8 mouse cellular contexts compared by ENCODE assay signal in genomic region chr4:120716141-120716571, GRCm38 (mm10). TPM values are rescaled to one million over a fixed set of nuclear protein-coding genes. Genes with fewer than 3 reads are reported as not detected.
DNase-seq lines count a peak whose midpoint lies in the region; ATAC-seq lines count a peak whose summit lies in the region.

No protein-coding gene starts in this region.

- H3K4me2 ChIP-seq in heart, embryonic 14.5 days (ENCODE audit: low read length): peak overlapping the region; percentile 69
- H3K4me2 ChIP-seq in kidney, embryonic 16.5 days (replicated peaks; ENCODE audit: low read depth, low read length): peak overlapping the region; percentile 68

- peak; percentile 69 for ATAC-seq in common myeloid progenitor, adult 5-6 weeks (replicated peaks; ENCODE audit: low read depth, poor library complexity, severe bottlenecking)
- peak; percentile 48 for ATAC-seq in heart, embryonic 14.5 days (ENCODE audit: insufficient number of reproducible peaks, insufficient read depth, low FRiP score, low read depth)
- peak; percentile 69 for ATAC-seq in kidney, embryonic 16.5 days (ENCODE audit: low FRiP score, low TSS enrichment)

- peak overlapping the region; percentile 26 to 32 for H3K4me3 ChIP-seq in heart, embryonic 14.5 days (ENCODE audit: control insufficient read depth in 1 of 2, insufficient read depth in 1 of 2, low read depth in 1 of 2, low read length in 2 of 2)
- H3K4me3 ChIP-seq in kidney, embryonic 16.5 days (ENCODE audit: low read length): peak overlapping the region; percentile 39

- DNase-seq in urinary bladder, adult 18-20 months (ENCODE audit: low spot score in 2 of 2): peak; percentile 48 to 69
- no peak for DNase-seq in urinary bladder, adult 2 months (ENCODE audit: low spot score)
- DNase-seq in lung, postnatal 25 days (ENCODE audit: low spot score): peak; percentile 69
- peak; percentile 19 for DNase-seq in spleen, adult 12 weeks (ENCODE audit: low spot score)
- DNase-seq in layer of hippocampus, postnatal 14 days (ENCODE audit: low spot score in 2 of 2): no peak

- H3K9ac ChIP-seq in heart, embryonic 14.5 days (ENCODE audit: low read length): no peak overlapping the region
- H3K9ac ChIP-seq in kidney, embryonic 16.5 days (replicated peaks; ENCODE audit: low read length): peak overlapping the region; percentile 31; the same call in 1 of the 2 replicates

- under 1% methylated on average over 12 of the region's 12 CpGs for WGBS in heart, embryonic 14.5 days
- WGBS in kidney, embryonic 16.5 days: 0% methylated on average over 12 of the region's 12 CpGs

- peaks cover 0 to 8% of the 10 kb centered on the region in 2 experiments; a peak in 3 of 4 replicates for H3K4me1 ChIP-seq in heart, embryonic 14.5 days (ENCODE audit: control insufficient read depth in 2 of 2, insufficient read depth in 2 of 2, low read length in 2 of 2)
- peaks cover 5% of the 10 kb centered on the region; the same call in 1 of the 2 replicates for H3K4me1 ChIP-seq in kidney, embryonic 16.5 days (ENCODE audit: insufficient read depth, low read length)

- no peaks in the 10 kb centered on the region for H3K9me3 ChIP-seq in heart, embryonic 14.5 days (ENCODE audit: control insufficient read depth, low read length)
- no peaks in the 10 kb centered on the region for H3K9me3 ChIP-seq in kidney, embryonic 16.5 days (ENCODE audit: low read length)

- H3K36me3 ChIP-seq in heart, embryonic 14.5 days (ENCODE audit: control insufficient read depth, insufficient read depth, low read length): no peaks in the 10 kb centered on the region
- H3K36me3 ChIP-seq in kidney, embryonic 16.5 days (ENCODE audit: insufficient read depth, low read length): no peaks in the 10 kb centered on the region

- peaks cover 43% of the 10 kb centered on the region for H3K27me3 ChIP-seq in heart, embryonic 14.5 days (ENCODE audit: control insufficient read depth, insufficient read depth, low read length)
- peaks cover 9% of the 10 kb centered on the region for H3K27me3 ChIP-seq in kidney, embryonic 16.5 days (ENCODE audit: insufficient read depth, low read length)

- H3K27ac ChIP-seq in heart, embryonic 14.5 days (replicated peaks in 1 of 2; ENCODE audit: control insufficient read depth in 1 of 2, insufficient read depth in 1 of 2, low read depth in 2 of 2, low read length in 2 of 2): no peak overlapping the region
- no peak overlapping the region for H3K27ac ChIP-seq in kidney, embryonic 16.5 days (ENCODE audit: low read length)

RNA-seq across cellular contexts. Expression of gene Kcnq4, which starts 32.3 kb away (rescaled TPM):
- polyA plus RNA-seq in urinary bladder, adult 2 months (2012; rRNA removed): 20.2 and 21.7 TPM in 2 replicates
- total RNA-seq in common myeloid progenitor, adult 5-6 weeks (2017): not detected in 2 replicates
- polyA plus RNA-seq in heart, embryonic 14.5 days (2014; fragmentation: Nextera tagmentation; extraction: Ambion mirVana): 0.24 and 0.54 TPM in 2 replicates
- polyA plus RNA-seq in kidney, embryonic 16.5 days (2015; fragmentation: Nextera tagmentation; extraction: Ambion mirVana): 0.85 and 1.7 TPM in 2 replicates
- total RNA-seq in layer of hippocampus, postnatal 14 days (2021): 1 to 10 TPM; 7.4 TPM

RNA-seq across cellular contexts. Expression of gene Cited4, which starts 49.8 kb away (rescaled TPM):
- 7.3 and 9.1 TPM in 2 replicates for polyA plus RNA-seq in urinary bladder, adult 2 months (2012; rRNA removed)
- total RNA-seq in common myeloid progenitor, adult 5-6 weeks (2017): 3.4 and 5.3 TPM in 2 replicates
- 24.2 and 27.1 TPM in 2 replicates for polyA plus RNA-seq in heart, embryonic 14.5 days (2014; fragmentation: Nextera tagmentation; extraction: Ambion mirVana)
- polyA plus RNA-seq in kidney, embryonic 16.5 days (2015; fragmentation: Nextera tagmentation; extraction: Ambion mirVana): 10.6 and 13.1 TPM in 2 replicates
- total RNA-seq in layer of hippocampus, postnatal 14 days (2021): 1 to 10 TPM; 2.6 to 4.0 TPM

Comparison
In these comparisons a context has a peak if more than half of its experiments do, and no peak if none do; other contexts are left out.
1. DNase-seq: peak in urinary bladder, adult 18-20 months (2 of 2), lung, postnatal 25 days (single experiment) and spleen, adult 12 weeks (single experiment); none in urinary bladder, adult 2 months (single experiment) and layer of hippocampus, postnatal 14 days (0 of 2).
2. Peak in every context shown above with its lines, with median percentiles within 50 percentile points of each other: ATAC-seq.